Mouse (Mus musculus) neural tube, embryonic 14.5 days (tissue): ENCODE measurements around the gene Krt18. TPM values are rescaled to one million over a fixed set of nuclear protein-coding genes. Genes with fewer than 3 reads are reported as not detected.
"Not testable (repeated sequence)": the region's sequence is repeated elsewhere in the genome, so short reads cannot be mapped to it uniquely, and the experiment has no call there.

Experiments
- ATAC-seq: fragments of 200-750 bp; cut with Nextera tagmentation; 2 replicates; pipeline ENCODE4 v1.8.0; 2017; ENCODE audit warnings: low read depth, mild to moderate bottlenecking, moderate TSS enrichment, moderate library complexity
- H3K27ac ChIP-seq: fragments of 300-500 bp; sonication (generic); 2 replicates; pipeline ENCODE4 v1.5.1; 2014; ENCODE audit warnings: low read depth, mild to moderate bottlenecking, control low read depth, low read length, moderate library complexity, mixed read lengths
- H3K27me3 ChIP-seq: fragments of 300-500 bp; sonication (generic); 2 replicates; pipeline ENCODE4 v1.6.1; 2014; ENCODE audit warnings: low read length; ENCODE audit not compliant: control insufficient read depth, insufficient read depth
- H3K36me3 ChIP-seq: fragments of 300-500 bp; sonication (generic); 2 replicates; pipeline ENCODE4 v1.6.1; 2014; ENCODE audit warnings: low read length, mixed read lengths; ENCODE audit not compliant: control insufficient read depth, insufficient read depth
- H3K4me1 ChIP-seq: fragments of 300-500 bp; sonication (generic); 2 replicates; pipeline ENCODE4 v1.6.1; 2014; ENCODE audit warnings: low read length; ENCODE audit not compliant: control insufficient read depth, insufficient read depth
- H3K4me2 ChIP-seq: fragments of 300-500 bp; sonication (generic); 2 replicates; pipeline ENCODE4 v1.6.1; 2014; ENCODE audit warnings: mild to moderate bottlenecking, low read depth, low read length, control low read depth
- H3K4me3 ChIP-seq: fragments of 300-500 bp; sonication (generic); 2 replicates; pipeline ENCODE4 v1.5.1; 2014; ENCODE audit warnings: low read depth, low read length, control low read depth, mixed read lengths
- H3K9ac ChIP-seq: fragments of 300-500 bp; sonication (generic); replicated peaks from 2 replicates; pipeline ENCODE4 v1.6.1; 2014; ENCODE audit warnings: low read depth, mild to moderate bottlenecking, control low read depth, low read length, mixed read lengths
- H3K9me3 ChIP-seq: fragments of 300-500 bp; sonication (generic); 2 replicates; pipeline ENCODE4 v1.6.1; 2016; ENCODE audit warnings: low read length; ENCODE audit not compliant: control insufficient read depth
- WGBS: fragments of 180-500 bp; shearing (Covaris S2); extraction: QIAGEN DNeasy Blood & Tissue Kit; methylation state at CpG from one replicate; pipeline ENCODE4 v1.1.7; 2014; 5-methylcytosine and 5-hydroxymethylcytosine counted together
- polyA plus RNA-seq: library from polyadenylated mRNA; unstranded; fragments of >200 nt; fragmentation: Nextera tagmentation; extraction: Ambion mirVana; gene quantifications from 2 replicates; pipeline ENCODE4 v1.2.1, GENCODE M21; 2014

Krt18 gene
- polyA plus RNA-seq, 1 experiment from 2014 or later: 0.75 TPM

- peaks cover 21% of the 10 kb centered on the region for H3K4me1 ChIP-seq
- H3K27me3 ChIP-seq: peaks cover 4% of the 10 kb centered on the region; the same call in 1 of the 2 replicates
- no peaks in the 10 kb centered on the region for H3K9me3 ChIP-seq
- peak within 1 kb of the TSS; percentile 89 for H3K4me2 ChIP-seq
- peak within 1 kb of the TSS; percentile 94 for H3K9ac ChIP-seq
- peak within 1 kb of the TSS; percentile 97 for H3K4me3 ChIP-seq
- WGBS: under 1% methylated on average over 52 of the region's 58 CpGs
- peak; percentile 91 for ATAC-seq
- H3K36me3 ChIP-seq: no peaks in the 10 kb centered on the region
- peak within 1 kb of the TSS; percentile 98 for H3K27ac ChIP-seq
Observed at GRCm38 (mm10) chr15:102073559-102074069, 45.6 kb downstream of the Krt18 start, which contains the start of gene Eif4b. TSS of gene Eif4b (plus strand) at chr15:102073773.

GRCm38 (mm10) chr15:102074070-102074731 is 46.2 kb downstream of the Krt18 start:
- H3K27ac ChIP-seq: peak overlapping the region; percentile 98
- WGBS: under 1% methylated on average over 55 of the region's 57 CpGs
- peaks cover 21% of the 10 kb centered on the region for H3K4me1 ChIP-seq
- peak; percentile 60 for ATAC-seq
- peak overlapping the region; percentile 97 for H3K4me3 ChIP-seq
- no peaks in the 10 kb centered on the region for H3K9me3 ChIP-seq
- peak overlapping the region; percentile 94 for H3K9ac ChIP-seq
- H3K27me3 ChIP-seq: peaks cover 4% of the 10 kb centered on the region; the same call in 1 of the 2 replicates
- no peaks in the 10 kb centered on the region for H3K36me3 ChIP-seq
- H3K4me2 ChIP-seq: peak overlapping the region; percentile 89

- Histone ChIP-seq H3K4me3 (peak overlapping the region; percentile 97), H3K9me3 (no peaks in the 10 kb centered on the region), H3K4me1 (peaks cover 21% of the 10 kb centered on the region), H3K9ac (peak overlapping the region; percentile 94), H3K36me3 (no peaks in the 10 kb centered on the region), H3K27me3 (peaks cover 4% of the 10 kb centered on the region; the same call in 1 of the 2 replicates), H3K27ac (no peak overlapping the region; the same call in 1 of the 2 replicates), H3K4me2 (peak overlapping the region; percentile 89)
- no peak for ATAC-seq
- WGBS: 19% methylated on average over 11 of the region's 11 CpGs
Observed at GRCm38 (mm10) chr15:102074876-102075585, 47.1 kb downstream of the Krt18 start.

DNA sequence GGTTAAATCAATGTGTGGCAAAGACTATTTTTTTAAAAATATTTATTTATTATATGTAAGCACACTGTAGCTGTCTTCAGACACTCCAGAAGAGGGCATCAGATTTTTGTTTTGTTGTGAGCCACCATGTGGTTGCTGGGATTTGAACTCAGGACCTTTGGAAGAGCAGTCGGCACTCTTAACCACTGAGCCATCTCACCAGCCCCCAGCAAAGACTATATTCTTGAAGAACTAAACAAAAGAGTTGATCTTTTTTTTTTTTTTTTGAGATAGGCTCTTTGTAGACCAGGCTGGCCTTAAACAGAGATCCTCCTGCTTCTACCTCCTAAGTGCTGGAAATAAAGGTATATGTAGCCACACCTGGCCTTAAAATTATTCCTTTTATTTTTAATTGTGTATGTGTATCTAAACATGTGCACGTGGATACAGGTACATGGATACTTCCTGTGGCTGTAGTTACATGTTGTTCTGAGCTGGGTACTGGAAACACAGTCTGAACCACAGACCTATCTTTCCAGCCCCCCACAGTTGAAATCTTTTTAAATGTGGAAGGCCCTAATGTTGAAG is 49.2 kb downstream of the Krt18 start:
- H3K4me3 ChIP-seq: no peak overlapping the region
- no peak overlapping the region for H3K27ac ChIP-seq
- 91% methylated on average over 2 of the region's 2 CpGs for WGBS
- no peak for ATAC-seq
- H3K4me2 ChIP-seq: no peak overlapping the region
- H3K4me1 ChIP-seq: peaks cover 21% of the 10 kb centered on the region
- no peaks in the 10 kb centered on the region for H3K9me3 ChIP-seq
- H3K27me3 ChIP-seq: peaks cover 4% of the 10 kb centered on the region; the same call in 1 of the 2 replicates
- H3K36me3 ChIP-seq: no peaks in the 10 kb centered on the region
- H3K9ac ChIP-seq: no peak overlapping the region

DNA sequence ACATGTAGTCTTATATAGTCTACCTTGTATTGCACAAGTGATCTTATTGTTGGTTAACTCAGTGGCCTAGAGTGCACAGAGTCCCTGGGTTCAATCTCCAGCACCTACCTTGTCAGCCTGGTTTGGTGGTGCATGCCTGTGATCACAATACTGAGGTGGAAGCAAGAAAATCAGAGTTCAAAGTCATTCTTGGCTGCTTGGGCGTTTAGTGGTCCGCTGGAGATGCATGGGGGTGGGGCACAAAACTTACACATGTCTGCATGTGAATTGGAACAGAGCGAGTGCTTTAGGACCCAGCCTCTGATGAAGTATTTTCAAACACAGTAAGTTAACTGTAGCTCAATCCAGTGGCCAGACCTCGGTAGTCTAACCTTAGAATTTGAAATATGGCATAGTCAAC is 51.2 kb downstream of the Krt18 start:
- Histone ChIP-seq H3K4me1 (peaks cover 19% of the 10 kb centered on the region), H3K27ac (no peak overlapping the region), H3K36me3 (0 out of 2 replicates have a peak, but pooled peaks cover 6% of the 10 kb centered on the region), H3K9ac (no peak overlapping the region), H3K4me2 (no peak overlapping the region), H3K9me3 (no peaks in the 10 kb centered on the region), H3K4me3 (no peak overlapping the region), H3K27me3 (no peaks in the 10 kb centered on the region)
- no peak for ATAC-seq
- 79% methylated on average over 4 of the region's 4 CpGs for WGBS

DNA sequence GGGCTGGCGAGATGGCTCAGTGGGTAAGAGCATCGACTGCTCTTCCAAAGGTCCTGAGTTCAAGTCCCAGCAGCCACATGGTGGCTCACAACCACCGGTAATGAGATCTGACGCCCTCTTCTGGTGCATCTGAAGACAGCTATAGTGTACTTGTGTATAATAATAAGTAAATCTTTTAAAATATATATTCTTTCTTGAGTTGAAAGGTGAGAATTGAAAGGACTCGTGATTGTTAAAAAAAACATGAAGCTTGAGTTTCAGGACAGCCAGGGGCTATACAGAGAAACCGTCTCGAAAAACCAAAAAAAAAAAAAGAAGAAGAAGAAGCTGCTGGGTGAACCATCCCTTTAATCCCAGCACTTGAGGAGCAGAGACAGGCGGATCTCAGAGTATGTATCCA is 51.9 kb downstream of the Krt18 start:
- 84% methylated on average over 8 of the region's 8 CpGs for WGBS
- H3K27me3 ChIP-seq, H3K27ac ChIP-seq, H3K9me3 ChIP-seq, H3K9ac ChIP-seq, H3K4me2 ChIP-seq, ATAC-seq, H3K4me3 ChIP-seq: not testable (repeated sequence)
- peaks cover 13% of the 10 kb centered on the region for H3K36me3 ChIP-seq
- H3K4me1 ChIP-seq: peaks cover 14% of the 10 kb centered on the region

DNA sequence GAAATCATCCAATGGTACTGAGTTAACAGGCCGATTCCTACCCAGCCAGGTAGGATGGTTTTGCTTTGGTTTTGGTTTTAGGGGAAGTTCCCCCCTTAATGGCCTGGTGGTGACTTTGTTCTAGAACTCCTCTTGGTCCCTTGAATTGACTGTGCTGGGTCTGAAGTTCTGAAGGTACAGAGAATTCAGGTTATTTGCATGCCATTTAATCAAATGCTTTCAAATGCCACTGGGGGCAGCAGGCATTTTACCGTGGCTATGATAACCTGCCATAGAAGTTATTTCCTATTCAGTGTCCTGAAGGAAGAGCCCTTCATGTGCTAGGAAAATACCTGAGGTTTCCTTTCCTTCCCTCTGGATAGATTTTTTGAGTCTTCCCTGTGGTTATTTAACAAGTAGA is 52.4 kb downstream of the Krt18 start:
- Histone ChIP-seq H3K9ac (no peak overlapping the region), H3K4me3 (no peak overlapping the region), H3K36me3 (peaks cover 13% of the 10 kb centered on the region), H3K4me2 (no peak overlapping the region), H3K27ac (no peak overlapping the region), H3K27me3 (no peaks in the 10 kb centered on the region), H3K4me1 (peaks cover 8% of the 10 kb centered on the region), H3K9me3 (no peaks in the 10 kb centered on the region)
- 66% methylated on average over 2 of the region's 2 CpGs for WGBS
- no peak for ATAC-seq
